ENCODE assay signal across 8 mouse cellular contexts in the genomic region with DNA sequence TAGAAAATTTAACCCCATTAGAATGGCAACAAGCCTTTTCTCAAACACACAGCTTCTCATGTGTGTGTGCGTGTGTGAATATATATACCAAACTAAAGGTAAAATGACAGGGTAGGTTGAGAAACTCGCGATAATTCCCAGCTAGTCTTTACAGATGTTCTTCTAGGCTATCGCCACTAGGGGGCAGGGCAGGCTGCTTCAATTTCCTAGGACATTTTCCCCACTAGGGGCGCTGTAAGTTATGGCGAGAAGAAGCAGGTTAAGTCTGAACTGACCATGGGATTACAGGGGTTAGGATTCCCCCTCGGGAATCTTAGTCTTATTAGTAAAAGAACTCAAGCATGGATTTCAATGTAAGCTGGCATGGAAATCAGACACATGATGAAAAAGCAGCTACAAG. TPM values are rescaled to one million over a fixed set of nuclear protein-coding genes. Genes with fewer than 3 reads are reported as not detected.
A peak's percentile ranks its signal among the peaks of the same experiment; 100 is the strongest.
DNase-seq lines count a peak whose midpoint lies in the region; ATAC-seq and TF ChIP-seq lines count a peak whose summit lies in the region.

No protein-coding gene starts in this region.

- no peaks in the 10 kb centered on the region for H3K9me3 ChIP-seq in forebrain, postnatal 0 days (ENCODE audit: low read length)
- no peaks in the 10 kb centered on the region for H3K9me3 ChIP-seq in forebrain, embryonic 15.5 days

- no peaks in the 10 kb centered on the region for H3K4me1 ChIP-seq in forebrain, postnatal 0 days (ENCODE audit: insufficient read depth)
- peaks cover 11% of the 10 kb centered on the region for H3K4me1 ChIP-seq in forebrain, embryonic 15.5 days
- H3K4me1 ChIP-seq in spleen, adult 2 months (ENCODE audit: control insufficient read depth, insufficient read depth, insufficient read length): no peaks in the 10 kb centered on the region

- WGBS in forebrain, postnatal 0 days: 34% methylated on average over 7 of the region's 7 CpGs
- WGBS in forebrain, embryonic 15.5 days: 39% methylated on average over 7 of the region's 7 CpGs
- WGBS in spleen, adult 2 months: 25% methylated on average over 7 of the region's 7 CpGs

- no peak for TF ChIP-seq POLR2A in spleen, adult 2 months (IDR thresholded peaks at IDR 0.05; ENCODE audit: low read depth, low read length)

- no peaks in the 10 kb centered on the region for H3K27me3 ChIP-seq in forebrain, postnatal 0 days (ENCODE audit: insufficient read depth, low read length)
- no peaks in the 10 kb centered on the region for H3K27me3 ChIP-seq in forebrain, embryonic 15.5 days
- H3K27me3 ChIP-seq in spleen, adult 2 months (ENCODE audit: control insufficient read depth, insufficient read depth, low read length): no peaks in the 10 kb centered on the region

- H3K4me2 ChIP-seq in forebrain, postnatal 0 days (ENCODE audit: low read depth): no peak overlapping the region
- H3K4me2 ChIP-seq in forebrain, embryonic 15.5 days (replicated peaks): no peak overlapping the region

- peak; percentile 84 for DNase-seq in forebrain, postnatal 0 days
- DNase-seq in adipocyte (ENCODE audit: low spot score): peak; percentile 87
- DNase-seq in heart, adult 9 months (ENCODE audit: low spot score in 2 of 2): peak; percentile 27 to 77
- peak; percentile 85 to 88 for DNase-seq in layer of hippocampus, postnatal 10 days (ENCODE audit: low spot score in 2 of 2)
- peak; percentile 49 to 60 for DNase-seq in spleen, adult 2 months (ENCODE audit: low read depth in 1 of 2, low spot score in 2 of 2)

- H3K4me3 ChIP-seq in forebrain, postnatal 0 days (ENCODE audit: low read depth, low read length): no peak overlapping the region
- H3K4me3 ChIP-seq in forebrain, embryonic 15.5 days: no peak overlapping the region
- no peak overlapping the region for H3K4me3 ChIP-seq in spleen, adult 2 months (ENCODE audit: extremely low read depth, insufficient read depth, insufficient read length)

- H3K9ac ChIP-seq in forebrain, postnatal 0 days: no peak overlapping the region
- H3K9ac ChIP-seq in forebrain, embryonic 15.5 days (replicated peaks): no peak overlapping the region

- no peak overlapping the region for H3K27ac ChIP-seq in forebrain, postnatal 0 days (ENCODE audit: low read depth, low read length)
- H3K27ac ChIP-seq in forebrain, embryonic 15.5 days (replicated peaks): no peak overlapping the region
- H3K27ac ChIP-seq in spleen, adult 2 months (ENCODE audit: insufficient read depth, low read length): no peak overlapping the region

- no peak; the same call in 1 of the 2 replicates for ATAC-seq in forebrain, postnatal 0 days
- no peak; the same call in 1 of the 2 replicates for ATAC-seq in forebrain, embryonic 15.5 days (replicated peaks)
- peak; percentile 86 for ATAC-seq in common myeloid progenitor, adult 5-6 weeks (replicated peaks; ENCODE audit: low read depth, poor library complexity, severe bottlenecking)
- ATAC-seq in megakaryocyte-erythroid progenitor cell, adult 5-6 weeks (replicated peaks; ENCODE audit: low FRiP score, low TSS enrichment, poor library complexity, severe bottlenecking): peak; percentile 78

- H3K36me3 ChIP-seq in forebrain, postnatal 0 days (ENCODE audit: insufficient read depth): no peaks in the 10 kb centered on the region
- H3K36me3 ChIP-seq in forebrain, embryonic 15.5 days: no peaks in the 10 kb centered on the region
- no peaks in the 10 kb centered on the region for H3K36me3 ChIP-seq in spleen, adult 2 months (ENCODE audit: control insufficient read depth, insufficient read depth, low read length)

- TF ChIP-seq CTCF in forebrain, postnatal 0 days (IDR thresholded peaks at IDR 0.05; ENCODE audit: low read depth): peak; percentile 100
- TF ChIP-seq CTCF in spleen, adult 2 months (IDR thresholded peaks at IDR 0.05; ENCODE audit: extremely low read depth, insufficient read depth, insufficient read length, insufficient replicate concordance): peak; percentile 93; the same call in 1 of the 2 replicates

RNA-seq across cellular contexts. Expression of gene Klhl31, which starts 39.9 kb away (rescaled TPM):
- total RNA-seq in forebrain, postnatal 0 days (2014; rRNA removed): 0.05 and 0.08 TPM in 2 replicates
- 0.06 and 0.08 TPM in 2 replicates for polyA plus RNA-seq in forebrain, postnatal 0 days (2015; fragmentation: Nextera tagmentation; extraction: Ambion mirVana)
- polyA plus RNA-seq in forebrain, embryonic 15.5 days (2015; fragmentation: Nextera tagmentation; extraction: Ambion mirVana): 0.08 and 0.13 TPM in 2 replicates
- total RNA-seq in common myeloid progenitor, adult 5-6 weeks (2017): not detected in 2 replicates
- under 1 TPM in 1 of 2 experiments, not detected in 1; 0.11 TPM for total RNA-seq in layer of hippocampus, postnatal 10 days (2021)
- not detected in 2 replicates for total RNA-seq in megakaryocyte-erythroid progenitor cell, adult 5-6 weeks (2014; fragmentation: Nextera tagmentation)
- not detected in 2 replicates for total RNA-seq in megakaryocyte-erythroid progenitor cell, adult 5-6 weeks (2017)
- polyA plus RNA-seq in spleen, adult 2 months (2012; rRNA removed): not detected in 2 replicates

RNA-seq across cellular contexts. Expression of gene Lrrc1, which starts 51.7 kb away (rescaled TPM):
- 11.9 and 14.8 TPM in 2 replicates for total RNA-seq in forebrain, postnatal 0 days (2014; rRNA removed)
- 3.8 and 5.4 TPM in 2 replicates for polyA plus RNA-seq in forebrain, postnatal 0 days (2015; fragmentation: Nextera tagmentation; extraction: Ambion mirVana)
- 8.4 and 9.4 TPM in 2 replicates for polyA plus RNA-seq in forebrain, embryonic 15.5 days (2015; fragmentation: Nextera tagmentation; extraction: Ambion mirVana)
- total RNA-seq in common myeloid progenitor, adult 5-6 weeks (2017): 12.2 and 15.8 TPM in 2 replicates
- total RNA-seq in layer of hippocampus, postnatal 10 days (2021): 1 to 10 TPM; 7.4 to 9.2 TPM
- 15.2 and 19.6 TPM in 2 replicates for total RNA-seq in megakaryocyte-erythroid progenitor cell, adult 5-6 weeks (2014; fragmentation: Nextera tagmentation)
- 11.0 and 12.1 TPM in 2 replicates for total RNA-seq in megakaryocyte-erythroid progenitor cell, adult 5-6 weeks (2017)
- 12.7 and 16.5 TPM in 2 replicates for polyA plus RNA-seq in spleen, adult 2 months (2012; rRNA removed)

Comparison
In these comparisons a context has a peak if more than half of its experiments do, and no peak if none do; other contexts are left out.
1. ATAC-seq: peak in common myeloid progenitor, adult 5-6 weeks (single experiment) and megakaryocyte-erythroid progenitor cell, adult 5-6 weeks (single experiment); none in forebrain, postnatal 0 days (single experiment) and forebrain, embryonic 15.5 days (single experiment).
2. Peak in every context shown above with its lines, with median percentiles within 50 percentile points of each other: DNase-seq.